Mouse (Mus musculus) colon, adult 2 months (tissue): ENCODE data around the gene Foxred2. TPM values are rescaled to one million over a fixed set of nuclear protein-coding genes. Genes with fewer than 3 reads are reported as not detected.

Experiments
- polyA plus RNA-seq: library from polyadenylated mRNA; depleted of rRNA; stranded (reverse); fragments of >200 nt; gene quantifications from 2 replicates; pipeline ENCODE4 v1.2.3, GENCODE M21; 2012; rRNA removed

Gene Foxred2
- polyA plus RNA-seq, result 3.2 and 3.5 TPM in 2 replicates

DNA sequence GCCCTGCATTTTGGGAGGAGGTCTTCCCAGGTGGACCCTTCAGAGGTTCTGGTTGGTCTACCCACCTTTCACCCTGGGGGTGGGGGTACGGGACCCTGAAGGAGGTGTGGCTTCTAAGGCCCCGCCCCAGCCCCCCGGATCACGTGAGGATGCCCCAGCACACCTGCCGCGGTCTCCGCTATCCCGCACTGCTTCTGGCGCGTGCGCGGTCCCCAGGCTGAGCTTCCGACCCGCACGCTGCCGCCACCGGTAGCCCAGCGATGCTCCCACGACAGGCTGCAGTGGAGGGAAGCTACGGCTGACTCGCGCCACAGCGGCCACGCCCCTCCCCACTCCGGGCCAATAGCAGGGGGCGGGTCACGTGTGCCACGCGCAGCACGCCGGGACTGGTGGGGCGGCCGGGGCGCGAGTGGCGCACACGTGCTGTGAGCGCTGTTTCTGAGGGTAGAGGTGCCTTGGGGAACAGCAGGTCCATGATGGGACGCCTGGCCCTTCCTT lies at the start of gene Foxred2:
Foxred2 (minus strand) TSS at position 319 of the 498 bp plus-strand sequence.

DNA sequence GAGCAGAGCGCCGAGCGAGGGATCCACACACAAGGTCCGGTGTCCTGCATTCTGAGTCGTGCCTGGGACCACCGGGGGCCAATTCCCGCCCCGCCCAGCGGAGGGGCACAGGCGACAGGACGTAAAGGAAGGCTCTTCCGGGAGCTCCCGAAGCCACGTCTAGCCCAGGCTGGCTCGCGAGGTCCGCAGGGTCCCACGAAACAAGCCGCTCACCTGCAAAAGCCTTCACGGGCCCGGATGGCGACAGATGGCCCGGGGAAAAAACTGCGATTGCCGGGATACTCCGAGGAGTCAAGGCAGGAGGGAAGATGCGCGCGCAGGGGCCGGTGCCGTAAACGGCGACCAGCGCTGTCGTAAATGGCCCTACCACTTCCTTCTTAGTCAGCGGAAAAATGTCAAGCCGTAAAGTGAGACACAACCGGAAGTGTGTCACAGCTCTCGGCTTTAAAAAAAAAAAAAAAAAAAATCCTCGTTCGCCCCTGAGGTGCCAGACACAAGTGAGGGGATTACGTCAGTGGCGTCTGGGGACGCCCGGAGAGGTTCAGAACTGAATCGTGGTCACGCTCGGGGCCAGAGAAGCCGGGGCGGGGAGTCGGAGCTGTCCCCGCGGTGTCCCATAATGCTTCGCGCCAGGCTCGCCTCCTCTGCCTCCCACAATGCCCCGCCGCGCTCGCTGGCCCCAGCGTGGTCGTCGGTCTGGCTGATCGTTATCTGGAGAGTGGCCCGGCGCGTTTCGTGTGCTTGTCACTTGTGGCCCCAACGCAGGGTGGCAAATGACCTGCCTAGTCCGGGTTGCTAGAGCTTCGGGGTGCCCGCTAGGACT lies 14.2 kb upstream of the Foxred2 start, which contains the start of gene Eif3d:
Eif3d (minus strand) TSS at position 344 of the 823 bp plus-strand sequence.

DNA sequence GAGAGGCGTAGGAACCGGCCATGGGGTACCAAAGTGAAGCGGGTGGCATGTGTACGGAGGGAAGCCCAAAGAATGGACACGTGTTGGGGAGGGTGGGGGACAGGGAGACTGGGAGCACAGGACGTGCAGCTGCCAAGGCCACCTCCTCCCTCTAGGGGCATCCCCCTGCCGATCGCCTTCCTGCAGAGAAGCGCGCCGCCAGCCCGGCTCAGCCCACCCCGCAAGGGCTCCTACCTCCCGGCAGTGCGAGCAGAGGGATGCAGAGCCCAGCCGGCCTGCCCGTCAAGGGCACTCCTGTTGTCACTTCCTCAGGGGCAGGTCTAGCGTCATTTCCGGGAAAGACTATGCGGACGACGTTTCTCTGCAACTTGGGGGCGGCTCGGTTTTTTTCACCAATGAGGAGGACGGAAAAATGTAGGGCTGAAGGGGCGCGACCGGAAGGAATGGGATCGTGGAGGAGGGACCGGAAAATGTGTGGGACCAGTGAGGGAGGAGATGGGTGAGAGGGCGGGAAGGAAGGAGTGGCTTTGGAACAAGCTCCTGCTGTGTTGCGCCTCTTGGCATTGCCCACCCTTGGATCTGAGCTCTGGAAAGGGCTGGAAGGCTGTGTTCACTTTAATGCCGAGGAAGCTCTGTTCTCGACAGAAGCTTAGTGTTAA lies 27.7 kb downstream of the Foxred2 start, which contains the start of gene Txn2:
Txn2 (minus strand) TSS at position 334 of the 659 bp plus-strand sequence.

Other genes starting within 250 kb of the Foxred2 start
- 1.7 and 3.0 TPM in 2 replicates for gene Apol9b, start 227.7 kb downstream of the Foxred2 start, polyA plus RNA-seq
- gene Apol8, start 199.7 kb downstream of the Foxred2 start, polyA plus RNA-seq, result 0.06 and 0.15 TPM in 2 replicates
- 106 and 124 TPM in 2 replicates for gene Myh9, start 114.5 kb downstream of the Foxred2 start, polyA plus RNA-seq
- gene Txn2, start 27.7 kb downstream of the Foxred2 start, polyA plus RNA-seq, result 317 and 342 TPM in 2 replicates
- gene Eif3d, start 14.1 kb upstream of the Foxred2 start, polyA plus RNA-seq, result 122 and 167 TPM in 2 replicates
- gene Cacng2, start 163.3 kb upstream of the Foxred2 start, polyA plus RNA-seq, result 0.02 TPM in 1 of 2 replicates, not detected in the other
- 32.4 and 42.4 TPM in 2 replicates for gene Ift27, start 217.4 kb upstream of the Foxred2 start, polyA plus RNA-seq
- not detected in 2 replicates for gene Pvalb, start 249.7 kb upstream of the Foxred2 start, polyA plus RNA-seq